Mouse (Mus musculus): ENCODE measurements around the gene Rec8.

DNA sequence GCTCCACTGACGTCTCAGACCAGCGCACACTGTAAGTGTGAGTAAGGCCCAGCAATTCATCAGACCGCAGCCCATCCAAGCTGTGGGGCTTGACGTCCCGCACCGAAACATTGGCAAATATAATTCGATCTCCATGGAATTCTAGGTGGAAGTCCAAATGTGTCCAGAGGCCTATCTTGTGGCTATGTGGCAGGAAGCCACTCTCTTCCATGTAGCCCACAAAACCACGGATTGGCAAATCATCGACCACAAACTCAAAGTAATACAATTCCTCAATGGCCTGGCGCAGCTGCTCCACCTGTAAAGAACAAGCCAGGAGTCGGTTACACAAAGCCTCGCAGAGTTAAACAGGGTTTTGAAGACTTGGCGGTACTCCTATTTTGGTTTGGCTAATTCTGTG is 23.5 kb downstream of the Rec8 start:
- TF ChIP-seq CTCF (IDR thresholded peaks at IDR 0.05; ENCODE audit: low read depth, low read length), result no peak
- TF ChIP-seq POLR2A (IDR thresholded peaks at IDR 0.05; ENCODE audit: extremely low read depth, insufficient read depth, low read length), result no peak
